Mouse (Mus musculus) brain, embryonic 14.5 days (tissue): ENCODE results near the gene Rab2b. TPM values are rescaled to one million over a fixed set of nuclear protein-coding genes. Genes with fewer than 3 reads are reported as not detected.

Source experiments
- DNase-seq: peaks from one replicate; pipeline ENCODE4 v3.0.0-alpha.2; 2011; ENCODE audit warnings: low read depth
- CTCF ChIP-seq: fragments of 200-500 bp; IDR thresholded peaks from 2 replicates; pipeline ENCODE4 v1.5.1; 2012; ENCODE audit warnings: inconsistent platforms, mild to moderate bottlenecking, moderate library complexity, borderline replicate concordance; ENCODE audit not compliant: insufficient read depth, insufficient read length; ENCODE audit errors: extremely low read depth
- POLR2A ChIP-seq: fragments of 200-500 bp; IDR thresholded peaks from 2 replicates; pipeline ENCODE4 v1.6.1; 2012; ENCODE audit warnings: mild to moderate bottlenecking, inconsistent platforms, borderline replicate concordance; ENCODE audit not compliant: poor library complexity, insufficient read depth, insufficient read length, severe bottlenecking; ENCODE audit errors: extremely low read depth
- polyA plus RNA-seq: library from polyadenylated mRNA; depleted of rRNA; stranded (reverse); fragments of >200 nt; gene quantifications from 2 replicates; pipeline ENCODE4 v1.2.3, GENCODE M21; 2012; rRNA removed

Gene Rab2b
- polyA plus RNA-seq, 1 experiment, result 59.0 TPM

DNA sequence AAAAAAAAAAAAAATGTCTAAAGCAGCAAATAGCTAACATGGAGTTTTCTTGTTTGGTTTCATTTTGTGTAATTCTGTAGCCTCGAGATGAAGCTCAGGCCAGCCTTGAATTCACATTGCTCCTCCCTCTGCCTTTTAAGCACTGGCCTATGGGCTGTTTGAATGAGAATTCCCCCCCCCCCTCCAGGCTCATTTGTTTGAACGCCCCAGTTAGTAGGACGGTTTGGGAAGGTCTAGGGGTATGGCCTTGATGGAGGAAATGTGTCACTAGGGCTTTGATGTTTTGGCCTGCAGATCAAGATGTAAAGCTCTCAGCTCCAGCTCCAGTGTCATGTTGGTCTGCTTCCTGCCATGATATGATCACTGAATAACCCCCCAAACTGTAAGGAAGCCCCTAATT is 6.6 kb downstream of the Rab2b start:
- DNase-seq, result no peak
- TF ChIP-seq CTCF (no peak), POLR2A (no peak)

DNA sequence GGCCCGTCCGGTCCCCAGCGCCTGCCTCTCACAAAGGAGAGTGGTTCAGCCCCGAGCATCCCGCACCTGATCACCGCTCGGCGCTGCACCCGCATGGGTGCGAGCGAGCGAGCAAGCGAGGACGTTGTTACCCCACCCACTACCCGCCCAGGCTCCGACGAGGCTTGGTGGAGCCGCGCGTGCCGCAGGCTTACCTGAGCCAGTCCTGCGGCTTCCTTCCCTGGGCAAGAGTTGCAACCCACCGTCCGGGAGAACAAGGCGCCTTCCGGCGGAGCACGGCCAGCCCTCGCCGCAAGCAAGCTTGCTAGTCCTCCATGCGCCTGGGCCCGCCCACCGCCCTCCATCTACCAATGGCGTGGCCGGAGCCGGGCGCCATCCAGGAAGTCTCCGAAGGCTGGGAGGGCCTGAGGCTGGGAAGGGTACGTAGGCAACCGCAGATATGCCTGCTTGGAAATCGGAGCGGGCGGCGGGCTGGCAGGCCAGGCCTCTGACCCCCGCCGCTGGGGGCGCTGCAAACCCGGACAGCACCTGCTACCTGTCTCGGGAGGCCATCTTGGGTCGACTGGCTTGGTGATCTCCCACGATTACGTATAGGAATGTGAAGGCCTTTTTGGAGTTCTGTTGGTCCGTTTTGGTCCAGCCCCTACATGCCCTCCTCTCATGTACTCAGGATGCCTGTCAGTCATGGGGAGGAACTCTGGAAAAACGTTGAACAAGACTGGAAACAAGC is 21.7 kb downstream of the Rab2b start, which contains the start of gene Chd8:
Chd8 (minus strand) TSS at position 297 of the 730 bp plus-strand sequence.
- TF ChIP-seq POLR2A (peak; percentile 82; the same call in 1 of the 2 replicates), CTCF (peak; percentile 82)
- peak; percentile 100 for DNase-seq

DNA sequence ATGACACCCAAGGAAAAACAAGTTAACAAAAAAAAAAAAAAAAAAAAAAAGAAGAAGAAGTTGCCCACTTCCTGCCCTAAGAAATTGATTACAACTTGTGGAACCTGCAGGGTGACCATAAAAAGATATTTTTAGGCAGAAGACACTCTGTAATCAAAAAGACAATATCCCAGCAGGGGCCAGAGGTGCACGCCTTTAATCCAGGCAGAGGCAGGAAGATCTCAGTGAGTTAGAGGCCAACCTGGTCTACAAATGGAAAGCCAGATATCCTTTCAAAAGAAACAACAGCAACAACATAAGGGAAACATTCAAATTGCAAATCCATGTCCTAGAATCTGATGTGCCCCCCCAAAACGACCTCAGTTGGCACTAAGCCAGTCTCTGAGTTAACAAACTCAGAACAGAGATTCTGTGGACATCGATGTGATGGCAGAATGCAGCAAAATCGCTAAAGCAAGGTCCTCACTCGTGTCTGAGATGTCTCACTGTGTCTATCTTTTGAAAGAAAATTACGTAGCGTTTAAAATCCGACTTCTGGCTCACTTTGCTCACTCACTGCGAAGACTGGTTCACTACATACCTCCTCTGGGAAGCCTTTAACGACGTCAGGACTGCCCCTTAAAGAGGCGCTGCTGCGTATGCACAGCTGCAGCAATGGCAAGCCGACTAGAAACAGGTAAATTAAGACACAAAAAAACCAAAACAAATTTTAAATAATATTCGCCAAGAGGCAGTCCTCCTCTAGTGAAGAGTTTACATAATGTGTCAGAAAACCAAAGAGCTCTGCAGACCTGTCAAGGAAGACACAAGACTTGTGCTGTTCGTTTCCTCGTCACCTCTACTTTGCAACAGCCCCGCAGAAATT is 22.8 kb downstream of the Rab2b start:
- TF ChIP-seq CTCF (no peak), POLR2A (no peak)
- peak; percentile 59 for DNase-seq

DNA sequence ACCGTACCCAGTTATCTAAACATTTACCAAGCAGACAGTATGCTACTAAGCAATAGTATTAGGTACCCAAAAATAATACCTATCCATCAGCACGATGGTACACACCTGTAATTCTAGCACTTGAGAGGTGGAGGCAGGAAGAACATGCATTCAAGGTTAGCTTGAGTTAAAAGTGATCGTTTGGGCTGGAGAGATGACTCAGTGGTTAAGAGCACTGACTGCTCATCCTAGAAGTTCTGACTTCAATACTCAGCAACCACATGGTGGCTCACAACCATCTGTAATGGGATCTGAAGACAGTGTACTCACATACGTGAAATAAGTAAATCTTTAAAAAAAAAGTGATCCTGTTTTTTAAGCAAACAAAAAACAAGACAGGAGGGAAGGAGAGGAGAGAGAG is 33.2 kb downstream of the Rab2b start:
- no peak for TF ChIP-seq CTCF
- TF ChIP-seq POLR2A, result no peak
- DNase-seq, result no peak

DNA sequence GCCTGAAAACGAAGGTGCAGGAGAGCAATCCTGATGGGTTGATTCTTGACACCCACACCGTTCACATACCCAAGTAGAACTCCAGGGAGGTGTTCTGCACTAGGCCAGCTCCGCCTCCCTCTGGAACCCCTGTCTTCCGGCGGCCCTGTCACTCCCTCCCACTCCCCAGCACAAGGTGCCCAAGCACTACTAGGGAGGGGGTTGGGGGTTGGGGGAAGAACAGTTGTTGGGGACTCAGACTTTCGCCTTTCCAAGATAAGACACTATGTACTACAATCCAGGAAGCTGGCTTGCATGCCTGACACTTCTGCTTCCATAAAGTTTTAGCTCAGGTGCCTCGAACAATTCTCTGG is 34.7 kb downstream of the Rab2b start:
- no peak for DNase-seq
- TF ChIP-seq CTCF, result no peak
- TF ChIP-seq POLR2A, result no peak

DNA sequence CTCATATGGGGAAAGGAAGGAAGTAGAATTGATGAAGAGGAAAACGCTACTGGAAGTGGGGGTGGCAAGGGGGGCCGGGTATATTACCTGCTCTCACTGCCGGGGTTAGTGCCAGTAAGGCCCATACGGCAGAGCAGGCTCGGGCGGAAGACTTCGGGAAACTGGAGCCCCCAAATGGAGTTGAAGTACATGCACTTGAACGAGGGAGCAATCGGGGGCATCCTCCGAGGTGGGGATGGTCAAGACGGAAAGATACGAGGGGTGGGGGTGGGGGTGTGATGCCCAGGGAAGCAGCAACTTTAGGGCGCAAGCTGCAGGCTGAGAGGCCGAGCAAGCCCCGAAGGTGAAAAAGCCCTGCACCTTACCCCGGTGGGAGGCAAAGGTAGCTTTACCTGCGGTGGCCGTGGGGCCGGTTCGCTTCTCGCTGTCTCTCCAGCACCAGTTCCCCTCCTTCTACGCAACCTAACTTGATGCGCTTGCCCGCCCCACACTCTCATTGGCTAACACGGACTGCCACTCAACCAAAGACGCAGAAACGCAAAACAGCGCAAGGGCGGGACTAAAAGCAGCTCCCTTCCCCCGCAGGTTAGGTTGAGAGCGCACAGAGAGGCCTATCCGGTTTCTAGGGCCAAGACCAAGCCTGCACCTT is 35.2 kb downstream of the Rab2b start:
- peak; percentile 99 for DNase-seq
- TF ChIP-seq CTCF (no peak), POLR2A (peak; percentile 35; the same call in 1 of the 2 replicates)

DNA sequence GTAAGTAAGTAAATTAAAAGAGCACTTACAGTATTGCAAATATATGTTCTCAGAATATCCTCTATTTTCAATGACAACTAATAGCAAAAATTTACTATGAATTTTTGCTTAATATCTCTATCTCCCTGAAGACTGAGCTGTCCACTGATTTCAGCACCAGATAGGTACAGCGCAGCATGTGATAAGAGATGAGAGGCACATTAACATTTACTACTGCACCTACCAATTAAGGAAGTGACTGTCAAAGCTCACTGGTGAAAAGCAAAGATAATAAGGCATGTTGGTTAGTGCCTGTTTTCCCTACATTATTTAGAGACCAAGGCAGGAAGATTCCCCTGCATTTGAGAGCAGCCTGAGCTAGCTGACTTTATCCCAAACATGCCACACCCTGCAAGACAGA is 43.1 kb downstream of the Rab2b start:
- no peak for DNase-seq
- TF ChIP-seq POLR2A, result no peak
- no peak for TF ChIP-seq CTCF

DNA sequence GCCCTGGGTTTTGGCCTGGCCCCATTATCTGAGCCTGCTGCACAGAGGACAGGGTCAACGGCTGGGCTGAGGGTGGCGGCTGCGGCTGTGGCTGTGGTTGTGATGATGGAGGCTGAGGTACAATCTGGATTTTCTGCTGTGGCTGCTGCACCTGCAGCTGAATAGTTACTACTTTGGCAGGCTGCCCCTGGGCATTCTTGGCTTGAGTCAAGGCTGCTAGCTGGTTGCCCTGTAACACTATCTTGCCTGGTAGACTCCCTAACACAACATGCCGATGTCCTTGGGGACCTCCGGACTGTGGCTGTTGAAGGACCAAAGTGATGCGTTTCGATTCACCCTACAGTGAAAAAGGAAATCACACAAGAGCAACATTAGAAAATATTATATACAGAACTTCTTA is 44.2 kb downstream of the Rab2b start:
- no peak for DNase-seq
- TF ChIP-seq CTCF (no peak), POLR2A (no peak)

DNA sequence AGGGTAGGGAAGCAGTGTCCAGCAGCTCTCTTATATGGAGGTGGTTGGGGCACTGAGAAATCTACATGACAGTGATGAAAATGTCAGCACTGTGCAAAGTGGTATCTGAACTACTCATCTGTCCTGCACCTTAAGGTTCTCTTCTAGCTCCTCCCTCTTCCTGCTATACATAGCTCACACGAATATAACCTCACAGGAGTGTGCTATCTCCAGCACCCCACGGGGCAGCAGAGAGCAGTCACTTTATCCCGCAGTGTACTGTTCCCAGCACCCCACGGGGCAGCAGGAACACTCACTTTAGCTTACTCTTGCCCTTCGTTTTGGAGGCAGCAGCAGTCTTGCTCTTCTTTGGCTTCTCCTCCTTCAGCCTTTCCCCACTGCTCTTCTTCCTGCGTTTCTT is 47.1 kb downstream of the Rab2b start:
- TF ChIP-seq CTCF, result no peak
- no peak for TF ChIP-seq POLR2A
- no peak for DNase-seq

DNA sequence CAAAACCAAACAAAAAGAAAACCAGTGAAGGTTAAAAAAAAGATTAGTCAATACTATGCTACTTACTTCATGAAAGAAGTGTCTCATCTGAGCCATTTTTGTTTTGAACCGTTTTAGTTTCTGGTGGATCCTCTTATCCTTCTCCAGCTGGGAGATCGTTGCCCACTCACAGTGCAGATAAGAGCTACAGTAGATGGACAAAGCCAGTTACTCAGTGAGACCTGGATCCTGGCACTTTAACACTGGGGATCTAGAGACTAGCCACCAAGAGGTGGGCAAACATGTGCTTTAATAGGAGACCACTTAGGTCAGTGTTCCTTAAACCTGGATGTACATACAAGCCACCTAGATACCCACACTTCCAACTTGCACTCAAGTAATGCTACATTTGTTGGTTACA is 53.4 kb downstream of the Rab2b start:
- DNase-seq, result no peak
- TF ChIP-seq CTCF (no peak), POLR2A (no peak)

DNA sequence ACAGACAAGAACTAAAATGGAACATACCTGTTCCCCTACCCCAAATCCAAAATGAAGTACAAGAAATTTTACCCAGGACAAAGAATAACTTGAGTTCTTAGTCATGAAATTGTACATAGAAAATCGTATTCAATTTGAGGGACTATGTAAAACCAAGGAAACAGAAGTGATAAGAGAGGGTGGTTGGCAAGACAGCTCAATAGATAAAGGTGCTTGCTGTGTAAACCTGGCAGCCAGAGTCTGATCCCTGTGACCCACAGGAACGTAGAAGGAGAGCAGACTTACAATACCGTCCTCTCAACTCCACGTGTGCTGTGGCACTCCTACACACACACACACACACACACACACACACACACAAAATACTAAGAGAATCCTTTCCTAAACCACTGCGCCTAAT is 62.1 kb downstream of the Rab2b start:
- TF ChIP-seq POLR2A (no peak), CTCF (no peak)
- DNase-seq, result no peak

Other genes with a start within 250 kb of the Rab2b start
- not detected in 2 replicates for gene Olfr221, start 237.1 kb downstream of the Rab2b start, polyA plus RNA-seq
- gene Hnrnpc, start 175.5 kb downstream of the Rab2b start, polyA plus RNA-seq, result 405 and 455 TPM in 2 replicates
- 2.0 and 2.3 TPM in 2 replicates for gene Rpgrip1, start 168.8 kb downstream of the Rab2b start, polyA plus RNA-seq
- gene Supt16, start 82.1 kb downstream of the Rab2b start, polyA plus RNA-seq, result 28.9 and 44.9 TPM in 2 replicates
- 54.4 and 75.4 TPM in 2 replicates for gene Chd8, start 21.8 kb downstream of the Rab2b start, polyA plus RNA-seq
- 54.6 and 58.9 TPM in 2 replicates for gene Tox4, start 399 bp downstream of the Rab2b start, polyA plus RNA-seq
- 46.1 and 46.2 TPM in 2 replicates for gene Mettl3, start 25.6 kb upstream of the Rab2b start, polyA plus RNA-seq
- 57.8 and 72.6 TPM in 2 replicates for gene Sall2, start 49.2 kb upstream of the Rab2b start, polyA plus RNA-seq
- not detected in 2 replicates for gene Olfr1513, start 76.9 kb upstream of the Rab2b start, polyA plus RNA-seq
- not detected in 2 replicates for gene Olfr1512, start 99.6 kb upstream of the Rab2b start, polyA plus RNA-seq
- gene Olfr1511, start 117.8 kb upstream of the Rab2b start, polyA plus RNA-seq, result not detected in 2 replicates
- not detected in 2 replicates for gene Olfr1510, start 134.8 kb upstream of the Rab2b start, polyA plus RNA-seq
- gene Olfr1509, start 163.4 kb upstream of the Rab2b start, polyA plus RNA-seq, result not detected in 2 replicates
- gene Olfr1508, start 187.9 kb upstream of the Rab2b start, polyA plus RNA-seq, result not detected in 2 replicates
- not detected in 2 replicates for gene Olfr1507, start 216.2 kb upstream of the Rab2b start, polyA plus RNA-seq